Mouse (Mus musculus): Measurements from ENCODE around the gene Pax5. TPM values are rescaled to one million over a fixed set of nuclear protein-coding genes. Genes with fewer than 3 reads are reported as not detected.

Pax5 gene
- polyA plus RNA-seq, 1 experiment from 2014 or later, result not detected

DNA sequence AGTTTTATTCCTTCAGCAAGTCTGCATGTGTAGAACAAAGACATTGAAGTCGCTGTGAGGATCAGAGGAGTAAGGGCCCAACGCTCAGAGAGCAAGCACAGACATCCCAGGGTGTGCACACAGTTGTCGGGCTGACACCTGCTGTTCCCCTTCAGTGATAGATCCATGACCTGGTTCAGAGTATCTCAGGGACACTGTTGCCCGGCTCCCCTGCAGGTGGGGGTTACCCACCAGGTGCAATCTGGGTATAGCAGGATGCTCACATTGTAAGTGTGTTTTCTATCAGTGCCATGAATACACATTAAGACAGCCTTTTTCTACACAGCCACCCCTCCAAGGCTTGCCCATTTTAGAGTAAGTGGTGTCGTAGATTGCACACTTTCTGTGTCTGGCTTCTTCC is 212.1 kb downstream of the Pax5 start:
- no peak overlapping the region for H3K4me2 ChIP-seq (replicated peaks; ENCODE audit: low read depth, low read length)
- no peak overlapping the region for H3K9ac ChIP-seq (replicated peaks; ENCODE audit: low read depth, low read length)
- no peaks in the 10 kb centered on the region for H3K9me3 ChIP-seq (ENCODE audit: control insufficient read depth, low read depth, low read length)
- H3K4me3 ChIP-seq (ENCODE audit: low read depth, low read length), result no peak overlapping the region
- H3K36me3 ChIP-seq (ENCODE audit: control insufficient read depth, insufficient read depth, low read length), result no peaks in the 10 kb centered on the region
- 80% methylated on average over 5 of the region's 5 CpGs for WGBS
- H3K27ac ChIP-seq (ENCODE audit: low read length), result no peak overlapping the region
- H3K4me1 ChIP-seq (ENCODE audit: control insufficient read depth, insufficient read depth, low read length), result no peaks in the 10 kb centered on the region
- no peak for ATAC-seq (ENCODE audit: insufficient number of reproducible peaks, insufficient read depth, low FRiP score, low read depth)
- H3K27me3 ChIP-seq (ENCODE audit: control insufficient read depth, insufficient read depth, low read length), result no peaks in the 10 kb centered on the region

GRCm38 (mm10) chr4:44495836-44496235 is 214.5 kb downstream of the Pax5 start:
- Histone ChIP-seq H3K9me3 (ENCODE audit: control insufficient read depth, low read depth, low read length) (no peaks in the 10 kb centered on the region), H3K36me3 (ENCODE audit: control insufficient read depth, insufficient read depth, low read length) (no peaks in the 10 kb centered on the region), H3K27ac (ENCODE audit: low read length) (no peak overlapping the region), H3K4me3 (ENCODE audit: low read depth, low read length) (no peak overlapping the region), H3K4me2 (replicated peaks; ENCODE audit: low read depth, low read length) (no peak overlapping the region), H3K9ac (replicated peaks; ENCODE audit: low read depth, low read length) (no peak overlapping the region), H3K27me3 (ENCODE audit: control insufficient read depth, insufficient read depth, low read length) (no peaks in the 10 kb centered on the region), H3K4me1 (ENCODE audit: control insufficient read depth, insufficient read depth, low read length) (no peaks in the 10 kb centered on the region)
- ATAC-seq (ENCODE audit: insufficient number of reproducible peaks, insufficient read depth, low FRiP score, low read depth), result no peak
- WGBS, result 62% methylated on average over 2 of the region's 2 CpGs

- Histone ChIP-seq H3K4me3 (ENCODE audit: low read depth, low read length) (no peak overlapping the region), H3K27me3 (ENCODE audit: control insufficient read depth, insufficient read depth, low read length) (no peaks in the 10 kb centered on the region), H3K4me1 (ENCODE audit: control insufficient read depth, insufficient read depth, low read length) (no peaks in the 10 kb centered on the region), H3K4me2 (replicated peaks; ENCODE audit: low read depth, low read length) (no peak overlapping the region), H3K9me3 (ENCODE audit: control insufficient read depth, low read depth, low read length) (no peaks in the 10 kb centered on the region), H3K36me3 (ENCODE audit: control insufficient read depth, insufficient read depth, low read length) (no peaks in the 10 kb centered on the region), H3K9ac (replicated peaks; ENCODE audit: low read depth, low read length) (no peak overlapping the region), H3K27ac (ENCODE audit: low read length) (no peak overlapping the region)
- no peak for ATAC-seq (ENCODE audit: insufficient number of reproducible peaks, insufficient read depth, low FRiP score, low read depth)
- WGBS, result 66% methylated on average over 6 of the region's 6 CpGs
Measured at GRCm38 (mm10) chr4:44493756-44494155, 216.5 kb downstream of the Pax5 start.

DNA sequence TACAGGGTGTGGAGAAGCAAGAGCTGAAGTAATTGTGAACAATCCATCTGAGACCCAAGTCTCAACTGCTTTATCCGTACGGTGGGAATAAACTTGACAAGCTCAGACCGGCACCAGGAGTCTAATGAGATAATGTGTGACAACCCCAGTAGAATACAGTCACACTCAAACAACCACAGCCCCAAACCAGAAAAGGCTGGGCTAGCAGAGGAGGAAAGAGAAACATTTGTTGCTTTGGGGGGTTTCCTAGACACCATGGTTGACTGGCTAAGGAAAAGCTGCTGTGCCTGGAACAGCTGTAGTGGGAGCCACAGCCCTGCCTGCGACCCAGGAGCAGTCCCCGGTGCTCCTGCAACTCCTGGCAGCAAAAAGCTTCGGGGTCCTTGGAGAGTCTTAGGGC is 219.4 kb downstream of the Pax5 start:
- WGBS, result 75% methylated on average over 6 of the region's 6 CpGs
- H3K9me3 ChIP-seq (ENCODE audit: control insufficient read depth, low read depth, low read length), result no peaks in the 10 kb centered on the region
- no peak overlapping the region for H3K9ac ChIP-seq (replicated peaks; ENCODE audit: low read depth, low read length)
- no peaks in the 10 kb centered on the region for H3K4me1 ChIP-seq (ENCODE audit: control insufficient read depth, insufficient read depth, low read length)
- H3K27ac ChIP-seq (ENCODE audit: low read length), result no peak overlapping the region
- H3K4me3 ChIP-seq (ENCODE audit: low read depth, low read length), result no peak overlapping the region
- ATAC-seq (ENCODE audit: insufficient number of reproducible peaks, insufficient read depth, low FRiP score, low read depth), result no peak
- H3K36me3 ChIP-seq (ENCODE audit: control insufficient read depth, insufficient read depth, low read length), result no peaks in the 10 kb centered on the region
- no peaks in the 10 kb centered on the region for H3K27me3 ChIP-seq (ENCODE audit: control insufficient read depth, insufficient read depth, low read length)
- H3K4me2 ChIP-seq (replicated peaks; ENCODE audit: low read depth, low read length), result no peak overlapping the region

GRCm38 (mm10) chr4:44488702-44489101 is 221.6 kb downstream of the Pax5 start:
- no peaks in the 10 kb centered on the region for H3K4me1 ChIP-seq (ENCODE audit: control insufficient read depth, insufficient read depth, low read length)
- H3K4me2 ChIP-seq (replicated peaks; ENCODE audit: low read depth, low read length), result no peak overlapping the region
- no peak overlapping the region for H3K27ac ChIP-seq (ENCODE audit: low read length)
- no peak for ATAC-seq (ENCODE audit: insufficient number of reproducible peaks, insufficient read depth, low FRiP score, low read depth)
- H3K4me3 ChIP-seq (ENCODE audit: low read depth, low read length), result no peak overlapping the region
- no peak overlapping the region for H3K9ac ChIP-seq (replicated peaks; ENCODE audit: low read depth, low read length)
- no peaks in the 10 kb centered on the region for H3K9me3 ChIP-seq (ENCODE audit: control insufficient read depth, low read depth, low read length)
- no peaks in the 10 kb centered on the region for H3K27me3 ChIP-seq (ENCODE audit: control insufficient read depth, insufficient read depth, low read length)
- no peaks in the 10 kb centered on the region for H3K36me3 ChIP-seq (ENCODE audit: control insufficient read depth, insufficient read depth, low read length)
- 23% methylated on average over 8 of the region's 8 CpGs for WGBS

- Histone ChIP-seq H3K9ac (replicated peaks; ENCODE audit: low read depth, low read length) (no peak overlapping the region), H3K4me1 (ENCODE audit: control insufficient read depth, insufficient read depth, low read length) (no peaks in the 10 kb centered on the region), H3K27me3 (ENCODE audit: control insufficient read depth, insufficient read depth, low read length) (no peaks in the 10 kb centered on the region), H3K27ac (ENCODE audit: low read length) (no peak overlapping the region), H3K36me3 (ENCODE audit: control insufficient read depth, insufficient read depth, low read length) (no peaks in the 10 kb centered on the region), H3K4me2 (replicated peaks; ENCODE audit: low read depth, low read length) (no peak overlapping the region), H3K9me3 (ENCODE audit: control insufficient read depth, low read depth, low read length) (no peaks in the 10 kb centered on the region), H3K4me3 (ENCODE audit: low read depth, low read length) (no peak overlapping the region)
- no peak for ATAC-seq (ENCODE audit: insufficient number of reproducible peaks, insufficient read depth, low FRiP score, low read depth)
- WGBS, result 64% methylated on average over 8 of the region's 8 CpGs
Measured at GRCm38 (mm10) chr4:44488219-44488618, 222.1 kb downstream of the Pax5 start.

- H3K27ac ChIP-seq (ENCODE audit: low read length), result no peak overlapping the region
- H3K9ac ChIP-seq (replicated peaks; ENCODE audit: low read depth, low read length), result no peak overlapping the region
- no peaks in the 10 kb centered on the region for H3K4me1 ChIP-seq (ENCODE audit: control insufficient read depth, insufficient read depth, low read length)
- no peak for ATAC-seq (ENCODE audit: insufficient number of reproducible peaks, insufficient read depth, low FRiP score, low read depth)
- H3K4me2 ChIP-seq (replicated peaks; ENCODE audit: low read depth, low read length), result no peak overlapping the region
- H3K9me3 ChIP-seq (ENCODE audit: control insufficient read depth, low read depth, low read length), result no peaks in the 10 kb centered on the region
- WGBS, result 83% methylated on average over 9 of the region's 9 CpGs
- no peaks in the 10 kb centered on the region for H3K36me3 ChIP-seq (ENCODE audit: control insufficient read depth, insufficient read depth, low read length)
- H3K27me3 ChIP-seq (ENCODE audit: control insufficient read depth, insufficient read depth, low read length), result no peaks in the 10 kb centered on the region
- H3K4me3 ChIP-seq (ENCODE audit: low read depth, low read length), result no peak overlapping the region
Measured at GRCm38 (mm10) chr4:44482851-44483250, 227.4 kb downstream of the Pax5 start.

GRCm38 (mm10) chr4:44479755-44480154 is 230.5 kb downstream of the Pax5 start:
- WGBS, result 85% methylated on average over 1 of the region's 1 CpGs
- ATAC-seq (ENCODE audit: insufficient number of reproducible peaks, insufficient read depth, low FRiP score, low read depth), result no peak

More at GRCm38 (mm10) chr4:44479755-44480154, 230.5 kb downstream of the Pax5 start:
- no peaks in the 10 kb centered on the region for H3K4me1 ChIP-seq (ENCODE audit: control insufficient read depth, insufficient read depth, low read length)
- no peak overlapping the region for H3K4me3 ChIP-seq (ENCODE audit: low read depth, low read length)
- H3K27ac ChIP-seq (ENCODE audit: low read length), result no peak overlapping the region
- no peak overlapping the region for H3K9ac ChIP-seq (replicated peaks; ENCODE audit: low read depth, low read length)
- no peak overlapping the region for H3K4me2 ChIP-seq (replicated peaks; ENCODE audit: low read depth, low read length)
- no peaks in the 10 kb centered on the region for H3K9me3 ChIP-seq (ENCODE audit: control insufficient read depth, low read depth, low read length)
- no peaks in the 10 kb centered on the region for H3K36me3 ChIP-seq (ENCODE audit: control insufficient read depth, insufficient read depth, low read length)
- H3K27me3 ChIP-seq (ENCODE audit: control insufficient read depth, insufficient read depth, low read length), result no peaks in the 10 kb centered on the region

All from stomach, embryonic 14.5 days (tissue).